Mouse (Mus musculus) frontal cortex, postnatal 25 days (tissue): ENCODE data around the gene 3830406C13Rik.
"Not testable (repeated sequence)": the region's sequence is repeated elsewhere in the genome, so short reads cannot be mapped to it uniquely, and the experiment has no call there.

Experiments used
- DNase-seq, 2 experiments: peaks; one replicate each; pipeline ENCODE4 v3.0.0; 2022; ENCODE audit warnings: low spot score in 2 of 2

Gene 3830406C13Rik

DNA sequence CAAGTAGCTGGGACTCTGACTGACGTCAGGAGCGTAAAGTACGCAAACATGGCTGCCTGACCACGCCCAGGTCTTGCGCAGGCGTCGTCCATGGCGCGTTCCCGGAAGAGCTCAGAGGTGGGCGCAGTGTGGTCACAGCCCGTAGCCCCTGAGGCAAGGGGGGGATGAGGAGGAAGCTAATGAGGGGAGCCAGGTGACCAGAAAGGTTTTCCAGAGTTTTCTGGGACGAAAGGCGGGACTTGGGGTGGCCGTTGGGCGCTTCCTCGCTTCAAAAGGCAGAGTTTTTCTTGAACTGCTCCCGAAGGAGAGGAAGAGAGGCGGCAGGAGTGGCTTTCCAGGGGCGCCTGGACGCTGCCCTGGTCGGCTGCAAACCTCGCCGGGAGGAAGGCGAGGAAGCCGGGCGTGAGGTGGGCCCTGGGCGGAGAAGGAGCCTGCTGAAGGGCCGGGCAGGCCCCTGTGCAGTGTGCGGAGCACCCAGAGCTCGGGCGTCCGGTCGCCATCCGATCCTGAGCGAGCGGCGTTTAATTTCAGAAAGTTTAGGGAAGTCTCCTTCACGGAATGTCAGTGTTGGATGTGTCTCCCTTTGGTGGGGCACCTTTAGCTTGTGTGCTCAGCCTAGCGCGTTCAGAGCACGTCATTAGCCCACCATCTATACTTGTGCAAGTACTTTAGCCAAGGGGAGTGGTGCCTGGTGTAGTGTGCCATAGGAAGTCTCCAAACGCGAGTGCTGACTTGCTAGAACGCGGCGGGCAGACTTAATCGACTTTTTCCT lies at the start of gene 3830406C13Rik:
Gene 3830406C13Rik (plus strand): TSS at position 33 of the 772 bp plus-strand sequence.
- DNase-seq: peak; percentile 70 to 74

GRCm38 (mm10) chr14:12243726-12244125 lies 40.2 kb upstream of the 3830406C13Rik start:
- no peak for DNase-seq

DNA sequence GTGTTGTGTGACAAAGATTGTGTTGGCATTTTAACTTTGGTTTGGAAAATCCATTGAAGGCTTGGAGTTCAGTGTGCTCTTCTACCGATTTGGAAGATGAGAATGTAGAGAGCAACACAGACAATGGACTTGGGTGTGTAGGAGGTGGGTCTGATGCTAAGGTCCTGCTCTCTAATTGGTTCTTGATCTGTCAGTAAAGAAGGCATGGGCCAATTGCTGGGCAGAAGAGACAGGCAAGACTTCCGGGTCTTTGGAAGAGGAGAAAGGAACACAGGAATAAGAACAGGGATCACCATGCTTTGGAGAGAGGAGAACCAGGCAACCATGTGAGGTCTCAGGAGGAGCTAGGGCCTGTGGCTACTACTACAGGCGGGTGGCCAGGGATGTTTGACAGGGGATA lies 7.9 kb upstream of the 3830406C13Rik start:
- no peak for DNase-seq

DNA sequence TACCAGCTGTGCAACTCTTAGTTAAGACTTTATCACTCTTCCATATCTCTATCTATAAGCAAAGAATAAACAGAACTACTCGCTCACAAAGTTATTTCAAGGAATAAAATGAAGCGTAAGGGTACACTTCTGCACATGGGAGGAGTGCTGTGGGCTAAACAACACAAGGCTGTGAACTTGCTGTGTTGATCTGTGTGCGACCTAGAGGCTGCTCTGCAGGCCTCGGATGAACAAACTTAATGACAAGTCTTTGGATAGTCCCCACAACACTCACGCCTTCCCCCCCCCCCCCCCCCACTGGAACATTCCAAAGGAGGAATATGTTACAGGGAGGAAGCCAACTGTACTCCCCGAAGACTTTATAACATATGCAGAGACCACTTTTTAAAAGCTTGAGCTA lies 332 bp upstream of the 3830406C13Rik start, which contains the start of gene Gm49355:
Gene Gm49355 (plus strand): TSS at position 336 of the 400 bp plus-strand sequence.
- no peak for DNase-seq

GRCm38 (mm10) chr14:12289747-12290146 lies 5.8 kb downstream of the 3830406C13Rik start:
- DNase-seq: not testable (repeated sequence)

DNA sequence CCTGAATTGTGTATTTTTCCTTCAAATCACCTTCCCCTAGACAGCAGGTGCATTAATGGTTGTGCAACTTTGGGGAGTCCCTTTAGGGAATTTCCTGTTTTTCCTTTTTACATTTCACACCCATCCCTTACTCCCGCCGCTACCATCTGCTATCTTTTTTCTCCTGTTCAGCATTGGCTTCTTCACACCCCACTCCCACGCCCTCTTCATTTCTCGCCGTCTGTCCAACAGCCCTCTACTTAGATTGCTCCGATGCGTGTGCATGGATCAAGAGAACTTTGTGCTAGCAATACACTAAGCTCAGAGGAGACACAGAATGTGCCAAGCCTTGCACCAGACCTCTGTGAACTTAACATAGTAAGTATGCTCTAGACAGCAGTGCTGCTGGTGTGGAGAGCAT lies 12.4 kb downstream of the 3830406C13Rik start:
- DNase-seq: peak; percentile 40 to 59

- DNase-seq: no peak
Measured at GRCm38 (mm10) chr14:12299171-12299570, 15.2 kb downstream of the 3830406C13Rik start.

DNA sequence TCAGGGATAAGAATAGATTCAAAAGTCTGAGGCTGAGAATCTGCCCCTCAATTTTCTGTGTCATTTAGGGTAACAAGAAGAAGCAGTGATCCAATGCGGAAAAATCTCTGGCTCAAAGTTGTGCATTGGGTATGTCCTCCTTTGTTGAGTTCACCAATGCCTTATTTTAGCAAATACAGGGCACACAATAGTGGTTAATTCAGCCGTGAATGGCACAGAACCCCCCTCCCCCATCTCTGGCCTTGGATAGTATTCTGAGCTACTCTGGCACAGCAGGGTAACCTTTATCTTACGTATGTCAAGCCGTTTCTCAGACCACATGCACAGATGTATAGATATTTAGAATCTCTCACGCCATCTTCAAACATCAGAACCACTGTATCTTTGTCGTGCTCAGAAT lies 15.7 kb downstream of the 3830406C13Rik start:
- no peak for DNase-seq

GRCm38 (mm10) chr14:12300275-12300674 lies 16.3 kb downstream of the 3830406C13Rik start:
- no peak for DNase-seq

DNA sequence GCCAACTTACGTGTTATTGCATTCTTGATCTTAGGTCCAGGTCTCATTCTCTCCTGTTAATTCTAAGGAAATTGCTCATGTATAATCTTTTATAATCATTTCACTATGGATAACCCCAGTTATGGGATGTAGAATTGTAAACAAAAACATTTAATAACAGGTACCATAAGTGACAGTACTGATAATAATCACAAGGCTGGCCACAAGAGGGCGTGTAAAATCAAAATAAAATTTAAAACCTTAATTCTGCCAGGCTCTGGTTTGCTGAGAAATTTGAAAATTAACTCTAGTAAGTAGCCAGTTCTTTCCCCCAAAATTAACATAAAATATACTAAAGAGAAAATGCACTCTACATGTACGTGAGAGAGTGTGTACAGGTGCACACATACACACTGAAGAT lies 16.7 kb downstream of the 3830406C13Rik start:
- no peak for DNase-seq

DNA sequence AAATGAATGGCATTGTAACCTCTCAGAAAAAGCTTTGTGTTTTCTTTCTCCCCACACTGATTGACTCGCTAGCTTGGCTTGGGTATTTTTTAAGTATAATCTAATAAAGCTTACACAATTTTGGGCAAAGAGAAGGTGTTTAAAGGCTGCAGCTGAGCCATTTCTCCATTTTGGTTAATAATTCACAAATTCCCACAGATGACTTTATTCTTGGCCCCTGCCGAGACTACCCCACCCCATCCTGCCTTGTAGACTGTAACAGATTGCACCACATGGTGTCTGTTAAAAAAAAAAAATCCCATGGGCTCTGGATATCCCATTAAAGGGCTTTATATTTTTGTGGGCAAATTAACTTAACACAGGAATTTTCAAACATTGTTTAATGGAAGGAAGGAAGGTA lies 19.1 kb downstream of the 3830406C13Rik start:
- DNase-seq: no peak

- DNase-seq: no peak
Measured at GRCm38 (mm10) chr14:12333622-12334021, 49.6 kb downstream of the 3830406C13Rik start.

GRCm38 (mm10) chr14:12334925-12335324 lies 51.0 kb downstream of the 3830406C13Rik start:
- DNase-seq: no peak

GRCm38 (mm10) chr14:12337421-12337997 lies 53.5 kb downstream of the 3830406C13Rik start:
- no peak for DNase-seq

DNA sequence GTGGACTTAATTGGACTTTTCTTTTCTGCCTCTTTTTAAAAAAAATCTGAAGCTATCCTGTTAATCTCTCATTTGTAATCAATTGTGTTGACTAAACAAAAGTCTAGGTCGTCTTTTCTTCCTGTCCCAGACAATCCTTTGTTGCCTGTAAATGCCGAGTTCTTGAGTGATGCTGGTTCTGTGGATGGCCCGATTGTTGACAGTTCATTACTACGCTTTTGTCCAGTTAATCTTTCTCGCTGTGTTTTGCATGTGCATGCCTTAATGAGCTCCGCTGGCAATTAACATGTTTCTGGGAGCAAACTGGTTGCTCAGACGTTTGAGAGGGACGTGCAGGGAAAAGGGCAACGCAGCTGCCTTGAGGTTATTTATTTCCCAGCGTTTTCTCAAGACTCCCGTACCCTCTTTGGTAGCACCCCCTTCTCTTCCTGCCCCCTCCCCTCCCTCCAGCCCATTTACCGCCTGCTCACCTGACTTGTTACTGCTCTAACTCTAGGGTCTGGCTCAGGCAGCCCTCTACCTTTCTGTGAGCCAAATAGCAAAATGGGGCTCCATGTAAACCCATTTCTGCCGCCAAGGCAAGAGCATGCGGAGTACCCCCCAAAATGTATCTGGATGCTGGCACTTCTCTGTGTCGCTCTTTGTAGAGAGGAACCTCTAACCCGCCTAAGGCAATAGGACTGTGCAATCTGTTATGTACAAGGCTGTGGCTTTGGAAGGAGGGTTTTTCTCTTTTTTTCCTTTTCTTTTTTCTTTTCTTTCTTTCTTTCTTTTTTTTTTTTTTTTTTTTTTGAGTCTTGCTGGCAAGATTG lies 54.2 kb downstream of the 3830406C13Rik start:
- DNase-seq: no peak

- no peak for DNase-seq
Measured at GRCm38 (mm10) chr14:12338811-12339565, 55.0 kb downstream of the 3830406C13Rik start.

DNA sequence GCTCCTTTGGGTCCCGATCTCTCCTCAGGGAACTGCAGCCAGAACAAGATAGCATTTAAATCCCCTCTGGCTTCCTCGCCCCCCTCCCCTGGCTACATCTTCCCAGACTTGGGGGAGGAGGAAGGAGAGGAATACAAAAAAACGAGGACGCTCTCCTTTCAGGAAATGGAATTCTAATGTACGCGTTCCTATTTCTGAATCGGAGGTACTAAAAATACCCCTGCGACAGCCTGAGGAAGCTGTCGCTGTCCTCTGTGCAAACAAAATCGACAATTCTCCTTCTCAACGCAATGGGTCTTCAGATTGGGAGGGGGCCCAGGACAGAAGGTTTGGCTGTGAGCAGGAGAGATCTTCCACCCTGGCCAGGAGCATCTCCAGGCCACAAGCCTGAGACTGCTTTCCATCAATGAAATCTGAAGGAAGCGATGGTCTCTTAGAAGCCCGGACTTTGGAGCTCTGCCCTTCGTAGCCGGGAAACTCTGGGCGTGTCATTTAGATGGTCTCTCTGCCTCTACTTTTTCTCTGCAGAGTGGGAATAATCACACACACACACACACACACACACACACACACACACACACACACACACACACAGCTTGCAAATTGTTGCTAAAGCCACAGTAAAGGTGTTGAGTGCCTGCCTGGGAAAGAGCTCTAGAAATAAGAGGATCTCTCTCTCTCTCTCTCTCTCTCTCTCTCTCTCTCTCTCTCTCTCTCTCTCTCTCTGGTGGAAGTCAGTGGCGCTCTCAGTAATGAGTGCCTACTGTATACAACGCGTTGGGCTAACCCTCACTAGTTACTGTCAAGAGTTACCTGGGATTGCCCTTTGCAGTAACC lies 56.5 kb downstream of the 3830406C13Rik start:
- no peak for DNase-seq

DNA sequence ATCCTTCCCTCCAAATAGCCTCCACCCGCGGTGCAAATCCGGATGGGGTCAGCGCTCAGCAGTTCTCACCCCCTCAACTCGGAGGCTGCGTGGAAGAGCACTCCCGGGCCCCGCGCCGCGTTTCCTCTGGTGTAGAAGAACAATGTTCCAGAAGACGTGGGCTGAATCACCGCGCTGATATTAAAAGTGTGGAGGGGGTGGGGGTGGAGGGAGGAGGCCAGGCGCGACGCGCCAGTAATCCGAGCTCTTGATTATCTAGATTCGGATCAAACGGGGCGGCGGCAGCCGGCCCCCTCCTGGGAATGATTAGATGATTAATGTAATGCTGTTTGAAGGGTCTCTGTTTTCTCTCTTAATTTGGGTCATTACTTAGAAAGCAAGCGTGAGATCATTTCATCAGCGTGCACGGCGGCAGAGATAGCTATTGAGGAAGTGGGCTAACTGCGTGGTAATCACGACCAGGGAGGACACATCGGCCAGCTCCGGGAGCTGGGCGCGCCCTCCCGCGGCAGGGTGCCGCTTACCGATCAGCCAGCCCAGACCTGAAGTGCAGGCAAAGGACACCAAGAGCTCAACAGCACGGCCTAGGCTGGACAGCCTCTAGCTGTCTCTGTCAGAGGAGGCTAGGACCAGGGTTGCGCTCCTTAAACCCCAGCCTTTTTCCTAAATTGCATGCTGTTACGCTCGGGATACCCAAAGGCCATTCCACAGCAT lies 57.3 kb downstream of the 3830406C13Rik start:
- DNase-seq: no peak

GRCm38 (mm10) chr14:12341789-12342457 lies 58.0 kb downstream of the 3830406C13Rik start:
- DNase-seq: no peak
